Mouse (Mus musculus): ENCODE data around the gene Prmt2.

DNA sequence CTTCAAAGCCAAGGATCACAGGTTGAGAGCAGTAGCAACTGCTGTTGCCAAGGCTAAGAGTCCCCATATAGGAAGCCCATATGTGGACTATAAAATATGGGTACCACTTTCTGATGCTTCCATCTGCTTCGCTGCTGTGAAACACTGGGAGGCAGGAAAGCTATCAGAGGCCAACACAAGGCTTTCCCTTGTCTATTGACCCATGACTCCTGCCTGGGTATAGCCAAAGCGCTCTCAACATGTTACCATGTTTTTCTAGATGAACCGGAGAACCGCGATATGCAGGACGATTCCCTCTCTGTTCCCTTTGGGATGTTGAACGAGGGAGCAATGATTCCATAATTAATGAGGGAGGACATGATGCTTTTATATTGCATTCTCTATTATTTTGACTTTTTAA lies 26.9 kb downstream of the Prmt2 start:
- no peak for TF ChIP-seq CTCF (conservative IDR thresholded peaks at IDR 0.05; ENCODE audit: low read length)
- TF ChIP-seq POU5F1 (IDR thresholded peaks at IDR 0.05; ENCODE audit: borderline replicate concordance, low read length), result no peak
- TF ChIP-seq NANOG (IDR thresholded peaks at IDR 0.05; ENCODE audit: borderline replicate concordance, low read length), result no peak
